ENCODE assay signal across 15 mouse cellular contexts in the genomic region with DNA sequence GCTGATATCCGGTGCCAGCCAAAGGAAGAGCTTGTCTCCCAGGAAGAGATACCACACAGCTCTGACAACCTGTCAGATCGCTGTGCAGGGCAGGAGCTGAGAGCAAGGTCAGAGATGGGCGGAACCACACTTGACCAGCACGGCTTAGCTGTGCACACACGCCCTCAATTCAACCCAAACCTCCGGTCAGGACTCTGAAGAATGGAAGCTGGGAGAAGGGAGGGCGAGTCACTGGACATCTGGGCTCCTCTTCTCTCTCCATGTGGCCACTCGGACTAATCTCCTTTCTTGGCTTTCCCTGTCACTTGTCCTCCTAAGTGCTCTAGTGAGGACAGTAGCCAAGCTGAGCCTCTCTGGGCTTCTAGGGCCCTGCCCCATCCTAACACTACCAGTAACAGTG. TPM values are rescaled to one million over a fixed set of nuclear protein-coding genes. Genes with fewer than 3 reads are reported as not detected.
DNase-seq lines count a peak whose midpoint lies in the region; ATAC-seq and TF ChIP-seq lines count a peak whose summit lies in the region.
"Had no signal": no experiment of that assay in that cellular context is flagged by ENCODE, and none has a peak within 500 bp of the region (broad histone marks: within the 10 kb centered on the region; RNA-seq: fewer than 3 reads in every experiment).

No protein-coding gene starts in this region.

- no peak overlapping the region for H3K4me3 ChIP-seq in heart, adult 2 months
- H3K4me3 ChIP-seq: left cerebral cortex, adult 2 months; limb, embryonic 13.5 days; midbrain, embryonic 15.5 days; neural tube, embryonic 13.5 days had no signal

- H3K4me1 ChIP-seq in heart, adult 2 months (ENCODE audit: control insufficient read depth, insufficient read depth, low read length), result peaks cover 56% of the 10 kb centered on the region

- no peak for ATAC-seq in erythroid progenitor cell, adult 5-6 weeks (replicated peaks; ENCODE audit: low FRiP score, poor library complexity, severe bottlenecking)
- ATAC-seq: intestine, postnatal 0 days; liver, postnatal 0 days; midbrain, embryonic 15.5 days had no signal

- no peaks in the 10 kb centered on the region for H3K27me3 ChIP-seq in heart, adult 2 months (ENCODE audit: control insufficient read depth, insufficient read depth, low read length)
- H3K27me3 ChIP-seq: limb, embryonic 13.5 days; midbrain, embryonic 15.5 days had no signal

- H3K79me2 ChIP-seq in heart, adult 2 months (replicated peaks; ENCODE audit: control insufficient read depth, insufficient read depth, low read length), result peaks cover 2% of the 10 kb centered on the region; the same call in 1 of the 2 replicates

- intact Hi-C loops in heart, adult 2 months (cut with DNase I), result loop anchor here (2.0 to 5.0 kb wide), 2 partner anchors 43 to 318 kb away; no protein-coding TSS in a partner anchor
- intact Hi-C loops in heart, postnatal 10 days (cut with DNase I), result loop anchor here (2.0 kb wide), 1 partner anchor 51 kb away; no protein-coding TSS in a partner anchor

- peaks cover 18% of the 10 kb centered on the region for H3K36me3 ChIP-seq in heart, adult 2 months (ENCODE audit: control insufficient read depth, insufficient read depth, low read length)
- H3K36me3 ChIP-seq: limb, embryonic 13.5 days; midbrain, embryonic 15.5 days; neural tube, embryonic 13.5 days had no signal

- DNase-seq in heart, adult 2 months, result peak in 1 of 2 experiments; percentile 43
- no peak for DNase-seq in heart, postnatal 10 days
- DNase-seq in 3T3-L1 (ENCODE audit: low read depth, low spot score) (peak; percentile 48), MN1 (ENCODE audit: low spot score) (peak; percentile 50)
- DNase-seq in cerebellum, postnatal 10 days, result peak; percentile 55 to 63
- DNase-seq in urinary bladder, postnatal 14 days (ENCODE audit: low spot score), result no peak
- DNase-seq: liver, postnatal 0 days; right cerebral cortex, adult 18-20 months; thymus, adult 2 months had no signal

- TF ChIP-seq EP300 in heart, adult 2 months (IDR thresholded peaks at IDR 0.05; ENCODE audit: insufficient read depth, low read depth, low read length), result peak; percentile 52; the same call in 1 of the 2 replicates

- H3K9ac ChIP-seq in heart, adult 2 months (ENCODE audit: low read depth, low read length), result no peak overlapping the region
- H3K9ac ChIP-seq: limb, embryonic 13.5 days; liver, postnatal 0 days; midbrain, embryonic 15.5 days; neural tube, embryonic 13.5 days had no signal

- peak overlapping the region; percentile 87 for H3K27ac ChIP-seq in heart, adult 2 months
- H3K27ac ChIP-seq: left cerebral cortex, adult 2 months; limb, embryonic 13.5 days; midbrain, embryonic 15.5 days; neural tube, embryonic 13.5 days had no signal

- no peak for TF ChIP-seq POLR2A in heart, adult 2 months (IDR thresholded peaks at IDR 0.05; ENCODE audit: insufficient read depth, low read depth, low read length)

- TF ChIP-seq CTCF in heart, adult 2 months (IDR thresholded peaks at IDR 0.05), result no peak

- 25% methylated on average over 8 of the region's 8 CpGs for WGBS in heart, adult 2 months

RNA-seq across cellular contexts. Expression of gene Sipa1l2, which starts 53.9 kb away (rescaled TPM):
- total RNA-seq in heart, adult 2 months (2021), result 10 to 100 TPM; 42.9 to 45.4 TPM
- 27.0 and 40.5 TPM in 2 replicates for polyA plus RNA-seq in heart, adult 2 months (2012; rRNA removed)
- 10 to 100 TPM; 52.7 to 67.3 TPM for total RNA-seq in heart, postnatal 10 days (2021)
- 0.42 and 2.5 TPM in 2 replicates for total RNA-seq in erythroid progenitor cell, adult 5-6 weeks (2015; ENCODE audit: low replicate concordance)
- total RNA-seq in erythroid progenitor cell, adult 5-6 weeks (2017; ENCODE audit: low replicate concordance), result 0.76 and 0.77 TPM in 2 replicates

Comparison
In these comparisons a context has a peak if more than half of its experiments do, and no peak if none do; other contexts are left out.
1. DNase-seq: peak in 3T3-L1 (single experiment), MN1 (single experiment) and cerebellum, postnatal 10 days (2 of 2); none in heart, postnatal 10 days (0 of 2) and urinary bladder, postnatal 14 days (single experiment).
2. RNA of gene Sipa1l2, which starts 53.9 kb away (total RNA-seq): 52.7 to 67.3 TPM in heart, postnatal 10 days and 42.9 to 45.4 TPM in heart, adult 2 months; 0.42 to 2.5 TPM in erythroid progenitor cell, adult 5-6 weeks; every median in the first group is over 10 times any median in the second.